Mouse (Mus musculus): Measurements from ENCODE around the gene Clic5. TPM values are rescaled to one million over a fixed set of nuclear protein-coding genes. Genes with fewer than 3 reads are reported as not detected.

Gene Clic5
- total RNA-seq, 4 experiments from 2014 or later, result 113 to 139 (median 130) TPM

DNA sequence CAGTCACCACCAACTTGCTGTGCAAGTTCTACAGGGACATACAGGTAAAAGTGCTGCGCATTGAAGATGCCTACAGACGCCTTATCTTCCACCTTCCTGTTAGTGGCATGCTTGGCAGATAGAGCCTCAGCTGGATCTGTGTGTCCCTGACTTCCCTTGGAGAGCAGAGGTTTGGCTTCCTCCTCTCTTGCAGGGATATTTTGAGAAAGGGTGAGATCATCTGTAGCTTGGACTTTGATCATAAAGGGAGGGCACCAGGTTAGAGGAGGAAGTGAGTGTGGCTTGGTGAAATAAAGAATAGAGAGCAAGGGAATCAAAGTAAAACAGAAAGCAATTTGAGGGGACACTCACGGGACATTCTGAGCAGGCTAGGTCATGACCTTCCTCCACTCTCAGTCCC, 4.6 kb downstream of the Clic5 start:
- no peak for DNase-seq (ENCODE audit: low spot score in 2 of 2)

DNA sequence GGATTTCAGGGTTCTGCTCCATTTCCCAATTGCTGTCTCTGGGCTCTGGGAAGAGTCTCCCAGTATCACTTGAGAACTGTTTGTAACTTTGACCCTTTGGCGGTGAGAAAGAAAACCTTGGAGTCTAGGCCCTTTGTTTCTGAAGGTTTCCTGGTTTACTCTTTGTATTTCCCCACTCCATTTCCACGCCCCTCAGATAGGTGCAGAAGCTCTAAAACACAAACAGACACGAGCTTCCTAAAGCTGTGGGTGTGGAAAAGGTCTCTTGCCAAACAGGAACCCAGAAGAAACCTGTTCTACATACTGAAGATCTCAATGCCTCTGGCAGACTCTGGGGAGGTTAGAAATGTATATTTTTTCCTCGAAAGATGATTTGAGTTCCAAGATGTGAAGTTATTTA, 10.8 kb downstream of the Clic5 start:
- no peak for DNase-seq (ENCODE audit: low spot score in 2 of 2)

DNA sequence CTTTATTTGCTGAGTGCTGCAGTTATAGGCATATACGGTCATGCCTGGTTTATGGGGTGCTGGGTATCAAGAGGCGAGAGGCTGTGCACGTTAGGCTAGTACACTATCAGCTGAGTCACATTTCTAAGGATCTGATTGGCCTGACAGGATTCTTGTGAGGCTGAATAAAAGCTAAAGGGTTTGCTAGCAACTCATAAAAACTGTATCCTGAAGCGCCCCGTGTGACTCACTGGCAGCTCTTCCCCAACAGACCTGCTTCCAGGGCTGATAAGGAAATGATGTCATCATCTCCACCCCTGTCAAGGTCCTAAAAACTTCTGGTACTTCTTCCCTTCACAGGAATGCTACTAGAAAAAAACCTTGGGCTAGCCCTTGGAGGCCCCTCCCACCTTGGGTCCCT, 14.6 kb downstream of the Clic5 start:
- no peak for DNase-seq (ENCODE audit: low spot score in 2 of 2)

DNA sequence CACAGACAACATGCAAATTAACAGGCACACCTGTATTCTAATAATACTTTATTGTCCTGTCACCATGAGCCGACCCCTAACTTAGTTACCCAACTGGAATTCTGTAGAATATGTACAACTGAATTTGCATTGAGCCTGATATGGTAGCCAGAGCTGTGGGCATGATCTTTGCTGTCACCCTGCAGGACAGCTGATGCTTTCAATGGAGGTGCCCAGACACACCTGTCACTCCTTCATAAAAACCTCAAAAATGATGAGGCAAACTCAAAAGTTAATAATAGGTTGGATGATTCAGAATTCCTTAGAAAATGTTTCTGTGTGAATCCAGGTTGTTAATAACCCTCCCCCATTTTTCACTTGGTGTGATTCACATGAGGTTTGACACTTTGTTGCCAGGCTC, 16.4 kb downstream of the Clic5 start:
- no peak for DNase-seq (ENCODE audit: low spot score in 2 of 2)

DNA sequence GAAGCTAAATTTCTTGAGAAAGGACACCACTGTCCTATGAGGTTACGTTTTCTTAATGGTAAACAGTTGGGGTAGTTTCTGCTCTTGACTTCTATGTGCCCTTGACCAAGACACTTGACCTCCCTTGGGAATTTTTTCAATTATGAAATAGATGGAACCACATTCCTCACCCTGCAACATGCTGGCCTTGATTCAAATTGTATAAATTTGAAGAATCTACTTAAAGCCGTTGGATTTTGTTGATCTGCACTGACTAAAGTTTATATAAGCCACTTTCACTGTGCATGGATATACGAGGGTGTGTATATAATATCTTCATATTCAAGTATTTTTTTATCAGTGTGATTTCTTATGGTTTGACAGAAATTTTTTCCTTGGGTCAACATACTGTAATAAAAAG, 17.2 kb downstream of the Clic5 start:
- no peak for DNase-seq (ENCODE audit: low spot score in 2 of 2)

DNA sequence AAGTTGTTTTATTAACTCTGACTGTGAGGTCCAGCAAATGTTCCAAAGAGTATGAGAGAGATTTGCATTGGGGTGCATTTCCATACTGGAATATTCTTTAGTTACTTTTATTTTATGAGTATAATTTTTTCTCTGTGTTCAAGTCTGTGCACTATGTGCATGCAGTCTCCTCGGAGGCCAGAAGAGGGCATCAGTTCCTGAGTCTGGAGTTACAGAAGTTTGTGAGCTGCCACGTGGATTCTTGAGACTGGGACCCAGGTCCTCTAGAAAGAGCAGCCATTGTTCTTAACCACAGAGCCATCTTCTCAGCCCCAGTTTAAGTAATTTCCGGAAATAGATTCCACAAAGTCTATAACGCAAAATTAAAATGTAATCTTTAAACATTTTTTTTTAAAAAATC, 20.5 kb downstream of the Clic5 start:
- no peak for DNase-seq (ENCODE audit: low spot score in 2 of 2)

DNA sequence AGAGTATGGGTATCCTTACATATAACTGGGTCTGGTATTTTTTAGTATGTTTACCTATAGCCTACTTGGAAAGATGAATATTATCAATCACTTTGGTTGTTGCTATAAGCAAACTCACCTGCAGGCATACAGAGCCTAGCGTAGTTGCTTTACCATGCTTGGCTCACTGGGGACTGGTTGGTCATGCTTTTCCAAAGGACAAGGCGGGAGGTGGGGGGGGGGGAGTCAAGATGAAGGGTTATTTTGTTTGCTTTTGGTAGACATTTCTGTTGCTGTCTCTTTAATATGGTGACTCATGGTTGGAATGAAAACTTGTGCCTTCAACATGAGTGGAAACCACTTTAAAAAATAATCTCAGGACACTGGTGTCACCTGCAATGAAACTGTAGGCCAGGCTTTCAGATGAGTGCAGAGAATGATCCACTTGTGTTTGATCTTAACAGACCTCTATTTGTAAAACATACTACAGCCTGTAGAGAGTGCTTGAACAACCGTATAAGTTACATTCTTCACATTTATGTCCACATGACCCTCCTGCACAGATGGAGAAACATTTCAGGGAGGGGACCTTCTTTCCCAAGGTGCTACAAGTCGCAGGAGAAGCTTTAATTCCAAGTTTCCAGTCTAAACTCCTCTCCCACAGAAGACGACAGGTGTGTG, 24.7 kb downstream of the Clic5 start:
- no peak for DNase-seq (ENCODE audit: low spot score in 2 of 2)

DNA sequence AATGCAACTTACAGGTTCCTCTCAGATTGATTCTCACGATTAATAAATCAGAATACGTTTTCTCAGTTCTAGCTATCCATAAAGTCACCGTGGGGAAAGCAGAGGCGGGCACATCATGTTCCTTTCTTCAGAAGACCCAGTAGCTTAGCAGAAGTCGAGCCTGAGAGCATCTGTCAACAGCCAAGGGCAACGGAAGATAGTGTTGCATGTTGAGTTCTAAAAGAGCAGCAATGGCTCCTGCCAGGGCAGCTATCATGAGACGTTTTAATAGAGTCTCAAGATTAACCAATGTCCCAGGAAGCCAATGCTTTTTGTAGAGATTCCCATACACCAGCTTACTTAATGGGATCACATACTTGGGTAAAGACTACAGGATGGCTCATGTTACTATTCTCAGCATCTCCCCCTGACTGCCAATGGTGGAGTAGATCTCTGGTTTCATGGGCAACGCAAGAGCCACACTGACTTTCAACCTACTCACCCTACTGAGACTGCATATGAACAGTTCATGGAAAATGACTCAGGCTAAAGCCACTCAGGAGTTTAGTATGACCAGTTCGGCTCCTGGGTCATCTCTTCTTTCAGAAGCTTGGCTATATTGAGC, 26.9 kb downstream of the Clic5 start:
- peak; percentile 56 to 63 for DNase-seq (ENCODE audit: low spot score in 2 of 2)

DNA sequence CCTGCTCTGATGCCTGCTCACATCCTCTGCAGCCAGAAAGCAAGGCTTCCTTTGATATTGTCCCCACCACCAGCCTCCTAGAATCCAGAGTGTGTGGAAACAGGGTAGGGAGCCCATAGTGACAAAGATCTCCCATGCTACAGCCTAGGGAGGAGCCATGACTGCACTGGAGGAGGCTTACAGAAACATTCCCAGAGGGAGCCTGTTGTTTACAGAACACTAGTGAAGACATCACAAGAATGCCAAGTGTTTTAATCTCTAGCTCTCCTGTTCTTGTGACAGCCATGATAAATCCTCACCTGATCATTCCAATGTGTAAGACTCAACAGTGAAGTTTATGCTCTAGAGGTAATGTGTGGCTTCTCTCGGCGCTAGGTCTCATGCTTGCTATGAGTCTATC, 28.8 kb downstream of the Clic5 start:
- no peak for DNase-seq (ENCODE audit: low spot score in 2 of 2)

DNA sequence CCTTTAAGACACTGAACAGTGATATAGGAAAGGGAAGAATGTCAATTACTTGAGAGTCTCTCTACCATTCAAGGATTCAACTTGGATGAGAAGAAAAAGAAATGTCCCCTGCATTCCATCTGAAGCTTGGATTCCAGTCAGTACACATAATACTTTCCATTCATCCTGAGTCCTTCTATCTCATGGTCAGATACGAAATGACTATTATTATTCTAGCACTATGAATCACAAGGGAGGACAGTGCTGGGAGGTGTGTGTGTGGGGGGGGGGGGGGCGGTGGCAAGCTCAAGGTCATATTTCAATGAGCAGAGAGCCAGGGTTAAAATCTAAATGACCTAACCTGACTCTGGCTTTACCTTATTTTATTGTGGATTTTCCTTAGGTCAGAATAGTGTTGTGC, 31.6 kb downstream of the Clic5 start:
- no peak for DNase-seq (ENCODE audit: low spot score in 2 of 2)

DNA sequence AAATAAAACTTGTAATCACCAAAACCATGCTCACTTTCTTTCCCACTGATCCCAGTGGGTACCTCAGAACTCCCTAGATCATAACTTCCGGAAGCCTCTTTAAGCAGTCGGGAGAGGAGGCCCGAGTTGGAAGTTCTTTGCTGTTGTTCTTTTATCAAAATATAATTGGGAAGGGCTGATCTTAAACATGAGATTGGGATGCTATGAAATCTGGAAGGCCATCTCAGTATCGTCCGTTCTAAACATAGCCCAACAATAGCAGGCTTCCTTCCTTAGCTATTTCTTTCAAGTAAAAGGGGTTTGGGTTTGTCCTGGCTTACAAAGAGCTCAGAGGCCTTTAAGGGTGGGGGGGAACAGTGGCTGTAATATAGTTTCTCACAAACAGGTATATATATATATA, 40.0 kb downstream of the Clic5 start:
- DNase-seq (ENCODE audit: low spot score in 2 of 2), result no peak

DNA sequence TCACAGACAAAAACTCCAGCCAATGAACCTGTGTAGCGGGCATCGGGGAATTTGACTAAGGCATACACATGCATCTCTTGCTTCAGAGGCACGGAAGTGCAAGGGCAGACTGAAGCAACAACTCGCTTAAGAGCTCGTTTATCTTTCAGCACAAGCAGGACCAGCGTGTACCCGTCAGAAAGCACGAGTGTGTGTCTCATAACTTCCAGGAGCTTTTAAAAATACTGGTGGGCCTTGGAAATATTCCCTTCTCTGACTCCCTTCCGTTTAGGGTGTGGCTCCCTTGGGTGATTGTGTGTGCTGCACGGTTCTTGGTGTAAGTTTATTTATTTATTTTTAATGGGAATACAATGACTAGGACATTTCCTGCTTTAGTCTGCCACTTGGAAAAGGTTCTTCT, 41.7 kb downstream of the Clic5 start:
- peak in 1 of 2 experiments; percentile 21 for DNase-seq (ENCODE audit: low spot score in 2 of 2)

DNA sequence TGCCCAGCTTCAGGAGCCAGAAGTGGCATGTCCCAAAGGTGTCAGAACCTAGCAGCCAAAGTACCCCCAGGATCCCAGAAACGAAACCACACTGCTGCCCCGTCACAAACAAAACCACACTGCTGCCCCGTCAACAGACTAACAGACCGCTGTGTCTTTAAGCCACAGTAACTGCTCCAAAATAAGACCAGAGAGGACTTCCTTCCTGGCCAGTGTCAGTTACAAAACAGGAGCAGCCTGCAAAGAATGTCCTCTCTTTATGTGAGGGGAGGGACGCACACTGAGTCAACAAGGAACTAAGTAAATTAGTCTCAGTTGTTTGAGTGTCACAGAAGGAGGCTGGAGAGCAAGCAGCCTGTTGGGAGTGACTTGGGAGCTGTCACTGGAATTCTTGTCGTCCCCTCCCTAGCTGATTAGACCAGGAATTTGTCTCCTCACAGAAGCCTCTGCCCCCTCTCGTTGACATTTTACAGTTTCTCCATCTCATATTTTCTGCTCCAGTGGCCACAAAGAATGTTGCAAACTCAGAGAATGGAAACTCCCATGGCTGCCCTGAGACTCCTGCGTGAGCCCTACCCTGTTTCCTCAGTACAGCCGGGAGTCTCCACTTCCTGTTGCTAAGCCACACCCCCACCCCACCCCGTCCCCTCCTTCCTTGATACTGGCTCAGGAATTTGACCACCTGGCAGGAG, 50.8 kb downstream of the Clic5 start:
- no peak for DNase-seq (ENCODE audit: low spot score in 2 of 2)

DNA sequence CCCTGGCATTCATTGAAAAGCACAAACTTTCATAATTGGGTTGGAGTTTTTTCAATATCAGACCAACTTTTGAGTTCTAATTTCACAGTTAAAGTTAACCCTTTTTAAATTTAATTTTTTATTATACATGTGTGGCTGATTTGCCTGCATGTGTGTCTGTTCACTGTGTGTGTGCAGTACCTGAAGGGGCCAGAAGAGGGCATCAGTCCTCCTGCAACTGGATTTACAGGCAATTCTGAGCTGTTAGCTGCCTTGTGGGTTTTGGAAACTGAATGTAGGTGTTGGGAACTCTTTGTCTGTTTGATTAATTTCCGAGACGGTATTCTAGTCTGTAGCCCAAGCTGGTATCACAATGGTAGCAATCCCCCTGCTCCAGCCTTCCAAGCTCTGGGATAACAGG, 52.4 kb downstream of the Clic5 start:
- DNase-seq (ENCODE audit: low spot score in 2 of 2), result no peak

DNA sequence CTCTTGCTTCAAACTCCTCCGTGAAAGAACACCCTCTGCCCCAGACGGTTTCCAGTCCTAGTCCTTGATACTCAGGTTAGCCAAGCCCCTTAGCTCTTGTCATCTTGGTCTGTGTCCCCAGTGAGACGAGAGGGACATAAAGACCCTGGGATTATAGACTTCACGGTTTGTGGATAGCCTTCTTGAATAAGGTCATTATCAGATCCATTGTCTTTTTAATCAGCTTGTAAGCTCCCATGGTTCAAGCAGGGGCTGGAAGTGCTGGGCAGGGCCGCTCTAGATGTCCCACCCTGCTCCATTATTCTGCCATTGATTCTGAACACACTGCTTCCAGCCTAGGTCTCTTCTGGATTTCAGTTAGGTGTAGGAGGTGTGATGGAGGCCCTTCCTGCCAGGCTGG, 55.7 kb downstream of the Clic5 start:
- no peak for DNase-seq (ENCODE audit: low spot score in 2 of 2)

DNA sequence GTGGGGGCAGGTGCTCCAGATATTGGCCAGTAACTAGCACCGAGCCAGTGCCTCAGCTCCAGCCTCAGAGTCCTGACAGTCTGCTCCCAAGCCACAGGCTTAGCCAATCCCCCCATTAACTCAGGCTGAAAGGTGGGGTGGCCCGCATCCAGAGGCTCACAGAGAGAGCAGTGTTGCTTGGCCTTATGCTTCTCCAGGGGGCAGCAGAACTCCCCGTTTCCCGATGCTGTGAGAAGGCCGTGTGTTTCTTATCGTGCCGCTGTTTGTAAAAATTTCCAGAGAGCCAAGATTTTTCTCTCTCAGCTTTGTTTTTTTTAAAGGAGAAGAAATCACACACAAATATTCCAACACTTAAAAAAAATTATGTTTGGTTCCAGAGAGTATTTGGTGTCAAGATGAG, 56.2 kb downstream of the Clic5 start:
- no peak for DNase-seq (ENCODE audit: low spot score in 2 of 2)

DNA sequence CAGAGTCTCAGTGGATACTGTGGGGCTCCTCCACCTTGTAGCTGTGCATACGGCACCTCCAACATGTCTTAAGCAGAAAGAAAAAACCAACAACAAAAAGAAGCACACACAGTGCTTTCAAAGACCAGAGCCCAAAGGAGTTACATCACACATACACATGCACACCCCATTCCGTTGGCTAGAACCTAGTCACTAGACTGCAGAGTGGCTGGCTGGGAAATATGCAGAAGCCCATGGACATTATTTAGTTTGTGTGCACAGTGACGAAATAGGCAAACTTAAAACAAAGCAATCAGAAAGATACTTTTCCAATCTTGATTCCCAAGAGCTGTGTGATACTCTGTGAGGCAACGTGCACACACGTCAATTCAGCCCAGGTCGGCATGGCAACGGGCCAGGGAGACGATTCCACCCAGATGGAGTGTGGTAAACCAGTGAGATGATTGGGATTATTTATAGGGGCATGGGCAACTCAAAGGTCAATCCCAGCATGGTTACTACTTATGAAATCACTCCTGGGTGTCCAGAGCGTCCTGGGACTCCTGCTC, 57.8 kb downstream of the Clic5 start:
- no peak for DNase-seq (ENCODE audit: low spot score in 2 of 2)

DNA sequence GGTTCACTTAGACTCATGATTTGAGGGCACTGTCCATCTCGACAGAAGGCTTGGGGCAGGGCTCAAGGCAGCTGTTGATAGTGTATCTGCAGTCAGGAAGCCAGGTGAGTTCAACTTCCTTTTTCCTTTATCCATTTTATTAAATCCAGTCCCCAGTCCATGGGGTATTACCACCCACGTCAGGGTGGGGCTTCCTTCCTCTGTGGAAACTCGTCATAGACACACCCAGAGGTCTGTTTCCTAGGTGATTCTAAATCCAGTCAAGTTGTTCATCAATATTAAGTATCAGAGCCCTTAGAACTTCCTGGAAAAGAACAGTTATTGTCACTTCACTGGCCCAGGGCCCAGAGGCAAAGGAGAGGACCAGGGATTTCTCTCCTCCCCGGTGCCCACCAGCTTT, 61.2 kb downstream of the Clic5 start:
- no peak for DNase-seq (ENCODE audit: low spot score in 2 of 2)

DNA sequence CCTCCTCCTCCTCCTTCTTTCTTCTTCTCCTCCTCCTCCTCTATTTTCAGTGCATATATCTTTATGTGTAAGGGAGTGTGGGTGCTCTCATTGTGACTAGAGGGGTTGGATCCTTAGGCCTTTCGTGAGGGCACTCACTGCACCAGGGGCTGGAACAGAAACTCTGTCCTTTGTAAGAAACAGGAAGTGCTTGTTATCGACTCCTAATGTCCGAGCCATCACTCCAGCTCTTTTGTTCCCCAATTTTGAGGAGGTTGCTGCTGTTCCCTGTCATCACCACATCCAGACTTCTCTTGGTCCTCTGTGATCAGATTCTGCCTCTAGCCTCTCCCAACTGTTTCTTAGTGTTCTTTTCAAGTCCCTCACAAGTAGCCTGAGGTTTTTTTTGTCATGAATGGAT, 64.3 kb downstream of the Clic5 start:
- no peak for DNase-seq (ENCODE audit: low spot score in 2 of 2)

DNA sequence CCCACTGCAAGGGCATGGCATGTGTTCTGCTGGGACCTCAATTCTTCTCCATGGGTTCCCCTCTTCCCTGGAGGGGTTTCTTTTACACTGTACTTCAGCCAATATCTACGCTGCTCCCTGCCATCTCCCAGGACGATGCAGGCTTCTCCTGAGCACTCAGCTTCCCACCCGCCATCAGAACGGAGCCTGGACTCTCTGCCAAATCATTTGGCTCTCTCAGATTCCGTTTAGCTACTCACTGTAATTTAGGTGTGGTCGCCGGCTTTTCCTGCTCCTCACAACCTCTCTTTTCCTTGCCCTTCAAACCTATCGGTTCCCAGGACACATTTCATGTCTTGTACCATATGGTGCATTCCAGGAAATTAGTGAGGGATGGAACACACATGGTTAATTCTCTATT, 66.3 kb downstream of the Clic5 start:
- no peak for DNase-seq (ENCODE audit: low spot score in 2 of 2)

DNA sequence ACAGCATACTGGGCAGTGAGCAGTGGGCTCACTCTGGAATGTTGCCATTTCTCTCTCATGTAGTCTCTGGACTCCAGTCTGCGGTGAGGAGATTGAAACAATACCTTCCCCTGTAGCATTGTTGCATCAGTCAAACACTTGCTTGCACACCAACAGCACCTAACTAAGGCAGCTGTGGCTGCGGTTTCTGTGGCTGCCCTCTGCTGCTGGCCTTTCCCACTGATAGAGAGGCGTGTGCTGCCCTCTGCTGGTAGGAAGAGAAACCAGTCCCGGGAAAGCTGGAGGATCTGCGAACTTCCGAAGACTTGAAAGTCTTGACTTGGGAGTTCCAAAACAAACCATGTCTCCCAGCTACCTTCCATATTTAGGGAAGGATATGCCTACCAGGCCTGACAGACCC, 68.2 kb downstream of the Clic5 start:
- peak; percentile 60 to 64 for DNase-seq (ENCODE audit: low spot score in 2 of 2)

DNA sequence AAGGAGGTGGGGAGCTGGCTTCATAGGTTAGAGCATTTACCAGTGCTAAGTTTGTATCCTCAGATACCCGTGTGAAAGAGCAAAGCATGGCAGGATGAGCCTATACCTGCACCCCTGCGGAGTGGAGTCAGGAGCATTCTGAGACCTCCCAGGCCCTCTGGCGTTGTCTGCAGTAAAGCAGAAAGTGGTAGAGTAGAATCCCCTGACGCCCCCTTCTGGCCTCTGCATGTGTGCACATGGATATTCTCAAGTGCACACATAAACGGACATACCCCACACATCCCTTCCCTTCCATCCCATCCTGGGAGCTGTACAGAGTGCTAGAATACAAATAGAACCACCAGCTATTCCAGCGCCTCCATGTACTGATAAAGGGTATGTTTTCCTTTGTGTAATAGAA, 70.9 kb downstream of the Clic5 start:
- no peak for DNase-seq (ENCODE audit: low spot score in 2 of 2)

All from gastrocnemius, adult 8-10 months (tissue).